Mouse (Mus musculus) layer of hippocampus, postnatal 25 days (tissue): ENCODE measurements around the gene Dnajb1. TPM values are rescaled to one million over a fixed set of nuclear protein-coding genes. Genes with fewer than 3 reads are reported as not detected.
A peak's percentile ranks its signal among the peaks of the same experiment; 100 is the strongest.

Source experiments
- DNase-seq, 2 experiments: peaks; one replicate each; pipeline ENCODE4 v3.0.0; 2022; ENCODE audit warnings: mixed read lengths in 2 of 2, low spot score in 1 of 2; ENCODE audit errors: extremely low spot score in 1 of 2
- total RNA-seq, 2 experiments: library from RNA; stranded (reverse); gene quantifications; 2 replicates each; pipeline ENCODE4 v1.2.3; 2021

Dnajb1 gene
- total RNA-seq, 2 experiments from 2014 or later: 30.0 to 40.0 TPM

GRCm38 (mm10) chr8:83609086-83609485, 1.1 kb downstream of the Dnajb1 start:
- peak in 1 of 2 experiments; percentile 2 for DNase-seq

GRCm38 (mm10) chr8:83609547-83610180, 1.7 kb downstream of the Dnajb1 start:
- DNase-seq: peak in 1 of 2 experiments; percentile 2

- DNase-seq: no peak
Measured at GRCm38 (mm10) chr8:83611921-83612320, 3.9 kb downstream of the Dnajb1 start.

- no peak for DNase-seq
Measured at GRCm38 (mm10) chr8:83613695-83614094, 5.7 kb downstream of the Dnajb1 start.

- no peak for DNase-seq
Measured at GRCm38 (mm10) chr8:83616625-83617024, 8.6 kb downstream of the Dnajb1 start.

GRCm38 (mm10) chr8:83617111-83617510, 9.1 kb downstream of the Dnajb1 start:
- DNase-seq: no peak

- no peak for DNase-seq
Measured at GRCm38 (mm10) chr8:83618566-83618965, 10.6 kb downstream of the Dnajb1 start.

- DNase-seq: no peak
Measured at GRCm38 (mm10) chr8:83619568-83620285, 11.7 kb downstream of the Dnajb1 start.

GRCm38 (mm10) chr8:83621691-83622388, 13.8 kb downstream of the Dnajb1 start:
- DNase-seq: no peak

GRCm38 (mm10) chr8:83622389-83622989, 14.5 kb downstream of the Dnajb1 start:
- DNase-seq: peak; percentile 84 to 97

GRCm38 (mm10) chr8:83623549-83623948, 15.6 kb downstream of the Dnajb1 start:
- DNase-seq: no peak

GRCm38 (mm10) chr8:83624739-83625138, 16.7 kb downstream of the Dnajb1 start:
- no peak for DNase-seq

- DNase-seq: no peak
Measured at GRCm38 (mm10) chr8:83625676-83626299, 17.8 kb downstream of the Dnajb1 start.

- DNase-seq: no peak
Measured at GRCm38 (mm10) chr8:83632083-83632707, 24.2 kb downstream of the Dnajb1 start.

- no peak for DNase-seq
Measured at GRCm38 (mm10) chr8:83638856-83639255, 30.9 kb downstream of the Dnajb1 start.

- no peak for DNase-seq
Measured at GRCm38 (mm10) chr8:83639649-83640048, 31.7 kb downstream of the Dnajb1 start.

- DNase-seq: no peak
Measured at GRCm38 (mm10) chr8:83647511-83647910, 39.5 kb downstream of the Dnajb1 start.

GRCm38 (mm10) chr8:83648031-83648430, 40.0 kb downstream of the Dnajb1 start:
- DNase-seq: no peak

- DNase-seq: no peak
Measured at GRCm38 (mm10) chr8:83649699-83650098, 41.7 kb downstream of the Dnajb1 start.
